Mouse (Mus musculus): Measurements from ENCODE around the gene Lpp. TPM values are rescaled to one million over a fixed set of nuclear protein-coding genes. Genes with fewer than 3 reads are reported as not detected.

The Lpp gene
- total and polyA plus RNA-seq, 3 experiments = 0.16 TPM; not detected in 2

DNA sequence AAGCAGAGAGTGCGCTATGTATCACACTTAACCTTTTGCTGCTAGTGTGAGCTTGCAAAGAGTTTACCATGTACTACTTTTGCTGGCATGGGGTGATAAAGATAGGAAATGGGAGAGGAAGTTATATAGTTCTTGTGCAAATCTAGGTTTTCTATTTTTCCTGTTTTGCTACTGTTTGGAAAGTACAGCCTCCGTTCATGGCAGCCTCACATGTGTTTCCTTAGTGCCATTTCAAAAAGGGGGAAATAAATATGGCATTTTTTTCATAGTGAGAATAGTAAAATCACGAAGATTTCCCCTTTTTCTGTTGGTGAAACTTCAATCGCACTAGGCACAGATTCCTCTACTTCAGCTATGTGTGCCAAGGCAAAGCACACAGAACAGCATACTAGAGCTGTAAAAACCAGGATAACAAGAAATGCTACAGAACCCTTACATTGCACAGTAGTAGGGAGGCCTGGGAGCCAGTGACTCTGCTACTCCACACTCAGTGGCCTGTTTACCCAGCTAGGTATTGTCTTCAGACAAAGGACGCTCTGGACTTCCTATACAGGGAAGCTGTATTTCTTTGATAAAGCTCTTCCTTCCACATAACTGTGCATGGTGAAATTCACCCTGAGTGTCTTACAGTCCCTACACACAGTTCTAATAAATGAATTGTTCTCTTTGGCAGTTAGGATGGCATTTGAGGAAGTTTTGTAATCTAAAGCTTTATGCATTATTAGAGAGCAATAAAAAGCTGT, 276.6 kb downstream of the Lpp start:
- no peak for DNase-seq (ENCODE audit: low spot score)
- Histone ChIP-seq H3K36me3 (replicated peaks) (no peaks in the 10 kb centered on the region), H3K4me1 (ENCODE audit: insufficient read depth, low read depth, low read length) (no peaks in the 10 kb centered on the region), H3K27me3 (ENCODE audit: insufficient read depth, low read length) (no peaks in the 10 kb centered on the region), H3K4me3 (ENCODE audit: low read depth, low read length) (no peak overlapping the region), H3K9me3 (replicated peaks) (peaks cover 10% of the 10 kb centered on the region)
- no peak for ATAC-seq (ENCODE audit: extremely low read depth, insufficient number of reproducible peaks, low FRiP score, poor library complexity, severe bottlenecking)
- TF ChIP-seq TAL1 (conservative IDR thresholded peaks at IDR 0.05; ENCODE audit: low read depth, low read length) = no peak
- no peak for TF ChIP-seq GATA1 (IDR thresholded peaks at IDR 0.05; ENCODE audit: borderline replicate concordance, low read length)
- TF ChIP-seq CTCF (IDR thresholded peaks at IDR 0.05; ENCODE audit: low read depth, low read length) = no peak

DNA sequence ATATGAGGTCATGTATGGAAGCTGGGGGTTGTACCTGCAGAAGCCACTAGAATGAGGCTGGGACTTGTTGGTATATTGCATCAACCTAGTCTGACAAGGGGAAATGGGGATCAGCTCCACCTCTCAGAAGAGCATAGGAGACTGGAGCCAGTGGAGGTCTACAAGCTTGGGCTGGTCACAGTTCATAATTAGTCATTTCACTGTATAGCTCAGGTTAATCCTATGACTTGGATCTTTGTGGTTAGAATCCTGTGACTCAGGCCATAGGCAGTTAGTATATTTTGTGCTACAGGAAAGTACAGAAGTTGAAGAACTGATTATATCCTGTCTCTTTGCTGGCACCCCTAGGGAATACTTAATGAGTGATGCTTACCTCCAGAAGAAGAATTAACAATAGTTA, 285.6 kb downstream of the Lpp start:
- H3K27me3 ChIP-seq (ENCODE audit: insufficient read depth, low read length) = no peaks in the 10 kb centered on the region
- no peak for ATAC-seq (ENCODE audit: extremely low read depth, insufficient number of reproducible peaks, low FRiP score, poor library complexity, severe bottlenecking)
- H3K36me3 ChIP-seq (replicated peaks) = no peaks in the 10 kb centered on the region
- no peak for DNase-seq (ENCODE audit: low spot score)
- no peak for TF ChIP-seq CTCF (IDR thresholded peaks at IDR 0.05; ENCODE audit: low read depth, low read length)
- no peak for TF ChIP-seq GATA2 (IDR thresholded peaks at IDR 0.05; ENCODE audit: borderline replicate concordance, low read depth, low read length)
- TF ChIP-seq GATA1 (IDR thresholded peaks at IDR 0.05; ENCODE audit: borderline replicate concordance, low read length) = no peak
- TF ChIP-seq TAL1 (conservative IDR thresholded peaks at IDR 0.05; ENCODE audit: low read depth, low read length) = no peak
- no peak for TF ChIP-seq POLR2AphosphoS5 (IDR thresholded peaks at IDR 0.05; ENCODE audit: insufficient replicate concordance, low read depth, low read length)
- H3K9me3 ChIP-seq (replicated peaks) = peaks cover 12% of the 10 kb centered on the region
- H3K4me3 ChIP-seq (ENCODE audit: low read depth, low read length) = no peak overlapping the region
- H3K4me1 ChIP-seq (ENCODE audit: insufficient read depth, low read depth, low read length) = no peaks in the 10 kb centered on the region

DNA sequence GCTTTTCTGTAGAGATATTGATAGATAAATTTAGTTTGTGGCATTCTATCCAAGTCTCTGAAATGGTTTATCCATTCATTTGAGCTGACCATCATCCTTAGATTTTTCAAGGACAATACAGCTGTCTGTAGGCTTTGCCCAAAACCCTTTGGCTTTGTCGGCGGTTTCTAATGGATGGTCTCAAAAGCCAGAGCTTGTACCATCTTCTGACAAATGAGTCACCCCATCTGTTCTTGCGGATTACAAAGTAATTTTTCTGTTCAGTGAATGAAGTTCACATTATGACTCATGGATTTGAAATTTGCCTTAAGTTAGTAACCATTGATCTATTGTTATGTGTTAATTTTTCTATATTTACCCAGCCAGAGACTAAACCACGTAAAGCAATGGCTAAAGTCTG, 301.8 kb downstream of the Lpp start:
- ATAC-seq (ENCODE audit: extremely low read depth, insufficient number of reproducible peaks, low FRiP score, poor library complexity, severe bottlenecking) = no peak
- no peaks in the 10 kb centered on the region for H3K27me3 ChIP-seq (ENCODE audit: insufficient read depth, low read length)

GRCm38 (mm10) chr16:24704215-24704614, 310.9 kb downstream of the Lpp start:
- no peaks in the 10 kb centered on the region for H3K36me3 ChIP-seq (replicated peaks)
- no peak overlapping the region for H3K4me3 ChIP-seq (ENCODE audit: low read depth, low read length)
- DNase-seq (ENCODE audit: low spot score) (no peak), ATAC-seq (ENCODE audit: extremely low read depth, insufficient number of reproducible peaks, low FRiP score, poor library complexity, severe bottlenecking) (no peak)
- peaks cover 2% of the 10 kb centered on the region; the same call in 1 of the 2 replicates for H3K9me3 ChIP-seq (replicated peaks)
- TF ChIP-seq GATA1 (IDR thresholded peaks at IDR 0.05; ENCODE audit: borderline replicate concordance, low read length) = no peak
- no peak for TF ChIP-seq GATA2 (IDR thresholded peaks at IDR 0.05; ENCODE audit: borderline replicate concordance, low read depth, low read length)
- no peak for TF ChIP-seq TAL1 (conservative IDR thresholded peaks at IDR 0.05; ENCODE audit: low read depth, low read length)
- no peak for TF ChIP-seq POLR2AphosphoS5 (IDR thresholded peaks at IDR 0.05; ENCODE audit: insufficient replicate concordance, low read depth, low read length)
- TF ChIP-seq CTCF (IDR thresholded peaks at IDR 0.05; ENCODE audit: low read depth, low read length) = no peak
- no peaks in the 10 kb centered on the region for H3K4me1 ChIP-seq (ENCODE audit: insufficient read depth, low read depth, low read length)
- no peaks in the 10 kb centered on the region for H3K27me3 ChIP-seq (ENCODE audit: insufficient read depth, low read length)

More for the DNA sequence above, 301.8 kb downstream of the Lpp start:
- H3K9me3 ChIP-seq (replicated peaks) = peaks cover 9% of the 10 kb centered on the region
- no peaks in the 10 kb centered on the region for H3K4me1 ChIP-seq (ENCODE audit: insufficient read depth, low read depth, low read length)
- no peak for TF ChIP-seq TAL1 (conservative IDR thresholded peaks at IDR 0.05; ENCODE audit: low read depth, low read length)
- no peak for TF ChIP-seq GATA1 (IDR thresholded peaks at IDR 0.05; ENCODE audit: borderline replicate concordance, low read length)
- TF ChIP-seq POLR2AphosphoS5 (IDR thresholded peaks at IDR 0.05; ENCODE audit: insufficient replicate concordance, low read depth, low read length) = no peak
- no peak for TF ChIP-seq GATA2 (IDR thresholded peaks at IDR 0.05; ENCODE audit: borderline replicate concordance, low read depth, low read length)
- no peak for TF ChIP-seq CTCF (IDR thresholded peaks at IDR 0.05; ENCODE audit: low read depth, low read length)
- no peak for DNase-seq (ENCODE audit: low spot score)
- no peaks in the 10 kb centered on the region for H3K36me3 ChIP-seq (replicated peaks)
- H3K4me3 ChIP-seq (ENCODE audit: low read depth, low read length) = no peak overlapping the region

DNA sequence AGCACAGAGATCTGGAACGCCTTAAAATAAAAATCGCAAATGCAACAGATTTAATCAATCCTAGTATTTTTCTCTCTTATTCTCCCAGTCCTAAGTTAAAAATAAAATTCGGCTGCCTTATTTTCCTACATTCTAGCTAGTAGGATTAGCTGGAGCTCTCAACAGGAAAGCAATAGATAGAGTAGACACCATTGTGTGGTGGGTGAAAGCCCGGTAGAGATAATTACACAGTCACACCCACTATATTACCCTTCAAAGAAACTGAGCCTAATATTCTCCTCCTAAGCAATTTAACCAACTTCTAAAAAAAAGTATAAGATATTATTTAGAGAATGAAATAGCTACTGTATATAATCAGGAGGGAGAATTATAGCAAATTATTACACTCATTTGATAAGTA, 330.3 kb downstream of the Lpp start:
- Histone ChIP-seq H3K4me3 (ENCODE audit: low read depth, low read length) (no peak overlapping the region), H3K9me3 (replicated peaks) (no peaks in the 10 kb centered on the region), H3K27me3 (ENCODE audit: insufficient read depth, low read length) (no peaks in the 10 kb centered on the region), H3K36me3 (replicated peaks) (no peaks in the 10 kb centered on the region), H3K4me1 (ENCODE audit: insufficient read depth, low read depth, low read length) (no peaks in the 10 kb centered on the region)
- no peak for TF ChIP-seq CTCF (IDR thresholded peaks at IDR 0.05; ENCODE audit: low read depth, low read length)
- no peak for TF ChIP-seq TAL1 (conservative IDR thresholded peaks at IDR 0.05; ENCODE audit: low read depth, low read length)
- no peak for TF ChIP-seq POLR2AphosphoS5 (IDR thresholded peaks at IDR 0.05; ENCODE audit: insufficient replicate concordance, low read depth, low read length)
- no peak for TF ChIP-seq GATA2 (IDR thresholded peaks at IDR 0.05; ENCODE audit: borderline replicate concordance, low read depth, low read length)
- TF ChIP-seq GATA1 (IDR thresholded peaks at IDR 0.05; ENCODE audit: borderline replicate concordance, low read length) = no peak
- DNase-seq (ENCODE audit: low spot score) (no peak), ATAC-seq (ENCODE audit: extremely low read depth, insufficient number of reproducible peaks, low FRiP score, poor library complexity, severe bottlenecking) (no peak)

DNA sequence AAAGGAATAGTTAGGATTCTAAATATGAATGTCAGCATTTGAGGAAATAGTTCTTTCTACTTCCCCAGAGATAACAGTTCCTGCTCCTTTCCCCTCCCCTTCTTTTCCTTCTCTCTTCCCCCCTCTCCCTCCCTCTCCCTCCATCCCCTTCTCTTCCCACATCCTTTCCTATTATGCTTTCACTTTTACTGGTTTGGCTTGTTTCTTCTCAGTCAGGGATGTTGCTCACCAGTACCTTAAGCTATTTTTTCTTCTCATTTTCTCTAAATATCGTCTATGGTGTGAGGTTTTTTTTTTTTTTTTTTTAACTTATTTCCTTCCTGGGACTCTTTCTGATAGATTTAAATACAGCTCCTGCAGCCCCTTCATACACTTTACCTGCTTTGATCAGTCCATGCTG, 339.4 kb downstream of the Lpp start:
- Histone ChIP-seq H3K9me3 (replicated peaks) (peaks cover 6% of the 10 kb centered on the region), H3K36me3 (replicated peaks) (no peaks in the 10 kb centered on the region), H3K27me3 (ENCODE audit: insufficient read depth, low read length) (no peaks in the 10 kb centered on the region), H3K4me1 (ENCODE audit: insufficient read depth, low read depth, low read length) (no peaks in the 10 kb centered on the region), H3K4me3 (ENCODE audit: low read depth, low read length) (no peak overlapping the region)
- no peak for DNase-seq (ENCODE audit: low spot score)
- TF ChIP-seq GATA1 (IDR thresholded peaks at IDR 0.05; ENCODE audit: borderline replicate concordance, low read length) (no peak), CTCF (IDR thresholded peaks at IDR 0.05; ENCODE audit: low read depth, low read length) (no peak), POLR2AphosphoS5 (IDR thresholded peaks at IDR 0.05; ENCODE audit: insufficient replicate concordance, low read depth, low read length) (no peak), TAL1 (conservative IDR thresholded peaks at IDR 0.05; ENCODE audit: low read depth, low read length) (no peak), GATA2 (IDR thresholded peaks at IDR 0.05; ENCODE audit: borderline replicate concordance, low read depth, low read length) (no peak)
- ATAC-seq (ENCODE audit: extremely low read depth, insufficient number of reproducible peaks, low FRiP score, poor library complexity, severe bottlenecking) = no peak
